Mouse (Mus musculus) thymus, postnatal 10 days (tissue): ENCODE results near the gene Nr2e1.

Experiments used
- DNase-seq, 2 experiments: peaks; one replicate each; pipeline ENCODE4 v3.0.0; 2021; ENCODE audit warnings: low spot score in 2 of 2

Gene Nr2e1

DNA sequence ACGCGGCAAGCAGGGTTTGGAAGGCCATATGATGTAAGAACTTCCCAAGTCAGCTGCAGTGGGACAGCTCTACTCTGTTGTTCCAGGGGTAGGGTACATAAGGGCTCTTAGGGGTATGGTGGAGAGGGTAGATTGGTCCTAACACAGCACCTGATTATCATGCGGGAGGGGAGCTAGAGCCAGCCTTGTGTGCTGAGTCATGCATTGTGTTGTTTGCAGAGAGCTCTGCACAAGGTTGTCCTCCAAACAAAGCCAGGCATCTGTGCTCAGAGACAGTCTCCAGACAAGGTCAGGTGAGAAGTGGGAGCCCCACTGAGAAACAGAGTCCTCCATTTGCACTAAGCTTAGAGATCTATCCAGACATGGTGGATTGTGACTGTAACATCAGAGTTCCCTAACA lies 36.9 kb downstream of the Nr2e1 start:
- DNase-seq: no peak

DNA sequence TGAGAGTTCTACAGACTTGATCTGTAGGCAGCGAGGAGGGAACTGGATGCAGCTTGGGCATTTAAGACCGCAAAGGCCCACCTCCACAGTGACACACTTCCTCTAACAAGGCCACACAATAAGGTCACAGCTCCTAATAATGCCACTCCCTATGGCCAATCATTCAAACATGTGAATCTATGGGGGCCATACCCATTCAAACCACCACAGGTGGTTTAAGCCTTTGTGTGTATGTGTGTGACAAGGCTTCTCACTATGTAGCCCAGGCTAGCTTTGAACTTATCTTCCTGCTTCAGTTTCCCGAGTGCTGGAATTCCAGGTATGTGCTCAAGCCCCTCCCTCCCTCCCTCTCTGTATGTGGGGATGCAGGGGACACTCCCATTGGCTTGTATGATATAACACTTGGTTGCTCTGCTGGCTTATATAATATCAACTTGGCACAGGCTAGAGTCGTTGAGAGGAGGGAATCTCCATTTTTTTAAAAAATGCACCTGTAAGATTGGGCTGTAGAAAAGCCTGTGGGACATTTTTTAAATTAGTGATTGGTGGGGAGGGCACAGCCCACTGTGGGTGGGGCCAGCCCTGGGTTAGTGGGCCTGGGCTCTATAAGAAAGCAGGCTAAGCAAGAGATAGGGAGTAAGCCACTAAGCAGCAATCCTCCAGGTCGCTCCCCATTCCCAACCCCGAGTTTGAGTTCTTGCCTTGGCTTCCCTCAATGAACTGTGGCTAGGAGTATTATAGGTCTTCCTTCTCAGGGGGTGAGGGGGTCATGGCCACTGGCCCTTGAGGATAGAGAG lies 37.5 kb downstream of the Nr2e1 start:
- DNase-seq: no peak

DNA sequence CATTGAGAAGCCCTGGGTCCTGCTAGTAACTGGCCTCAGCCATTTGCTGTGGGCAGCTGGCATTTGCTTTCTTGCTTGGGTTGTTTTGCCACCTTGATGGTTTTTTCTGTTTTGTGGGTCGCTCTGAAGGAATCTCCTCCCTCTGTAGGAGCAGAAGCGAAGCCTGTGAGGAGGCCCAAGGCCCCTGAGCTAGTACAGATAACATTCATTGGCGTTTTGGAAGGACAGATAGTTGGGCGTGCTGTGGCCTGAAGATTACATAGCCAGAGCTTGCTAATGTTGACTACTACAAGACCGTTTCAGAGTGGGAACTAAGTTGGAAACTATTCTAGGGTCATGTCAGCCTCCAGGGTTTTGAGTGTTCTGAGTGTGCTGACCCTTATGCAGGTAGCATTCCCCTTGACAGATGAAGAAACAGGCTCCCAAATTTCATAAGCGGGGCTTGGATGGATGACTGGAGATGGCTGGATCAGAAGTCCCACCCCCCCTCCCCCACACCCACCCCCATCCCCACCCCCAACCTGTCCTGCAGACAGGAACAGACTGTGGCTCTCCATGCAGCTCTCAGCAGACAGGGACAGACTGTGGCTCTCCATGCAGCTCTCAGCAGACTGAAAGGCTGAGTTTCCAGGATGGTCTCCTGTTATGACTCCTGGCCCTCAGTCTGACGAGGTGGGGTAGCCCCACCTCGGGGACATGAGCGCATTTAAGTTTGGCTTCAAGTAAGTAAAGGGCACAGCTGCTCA lies 45.7 kb downstream of the Nr2e1 start:
- no peak for DNase-seq

DNA sequence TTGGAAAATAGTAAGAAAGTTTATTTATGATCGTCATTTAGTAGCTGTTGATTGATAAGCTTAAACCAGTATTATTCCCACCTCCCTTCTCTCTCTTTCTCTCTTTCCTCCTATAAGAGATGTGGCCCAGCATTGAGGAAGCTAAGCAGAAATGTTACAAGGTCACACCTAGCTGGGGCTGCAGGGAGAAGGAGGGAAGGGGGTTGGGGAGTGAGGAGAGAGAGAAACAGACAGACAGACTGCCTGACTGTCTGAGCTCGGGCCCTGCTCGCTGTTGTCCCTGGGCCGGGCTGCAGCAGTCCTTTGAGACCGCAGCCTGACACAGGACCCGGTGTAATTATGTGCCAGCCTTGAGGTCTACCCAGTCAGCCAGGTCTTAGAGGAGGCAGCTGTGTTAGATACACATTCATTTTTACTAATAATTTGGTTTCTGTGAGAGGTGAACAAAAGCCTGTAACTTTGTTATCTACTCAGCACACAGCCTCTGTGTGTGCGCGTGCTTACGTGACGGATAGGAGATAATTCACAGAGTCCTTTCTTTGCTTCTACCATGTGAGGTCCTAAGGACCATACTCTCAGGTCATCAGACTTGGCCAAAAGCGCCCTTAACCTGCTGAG lies 49.5 kb downstream of the Nr2e1 start:
- DNase-seq: no peak

DNA sequence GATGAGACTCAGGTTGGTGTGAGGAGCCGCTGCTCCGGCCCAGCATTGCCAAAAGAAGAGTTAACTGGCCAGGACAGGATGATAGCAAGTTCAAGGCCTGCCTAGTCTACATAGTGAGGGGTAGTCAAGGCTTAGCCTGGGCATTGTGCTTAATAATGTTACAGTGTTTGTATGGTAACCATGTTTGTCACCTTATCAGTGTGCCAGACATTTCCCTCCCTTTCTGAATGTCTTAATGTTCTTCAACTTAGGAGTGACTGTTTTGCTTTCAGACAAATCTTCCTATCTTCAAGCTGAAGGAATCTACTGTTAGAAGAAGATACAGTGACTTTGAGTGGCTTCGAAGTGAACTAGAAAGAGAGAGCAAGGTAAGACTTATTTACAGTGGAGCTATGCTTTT lies 57.8 kb downstream of the Nr2e1 start:
- no peak for DNase-seq

DNA sequence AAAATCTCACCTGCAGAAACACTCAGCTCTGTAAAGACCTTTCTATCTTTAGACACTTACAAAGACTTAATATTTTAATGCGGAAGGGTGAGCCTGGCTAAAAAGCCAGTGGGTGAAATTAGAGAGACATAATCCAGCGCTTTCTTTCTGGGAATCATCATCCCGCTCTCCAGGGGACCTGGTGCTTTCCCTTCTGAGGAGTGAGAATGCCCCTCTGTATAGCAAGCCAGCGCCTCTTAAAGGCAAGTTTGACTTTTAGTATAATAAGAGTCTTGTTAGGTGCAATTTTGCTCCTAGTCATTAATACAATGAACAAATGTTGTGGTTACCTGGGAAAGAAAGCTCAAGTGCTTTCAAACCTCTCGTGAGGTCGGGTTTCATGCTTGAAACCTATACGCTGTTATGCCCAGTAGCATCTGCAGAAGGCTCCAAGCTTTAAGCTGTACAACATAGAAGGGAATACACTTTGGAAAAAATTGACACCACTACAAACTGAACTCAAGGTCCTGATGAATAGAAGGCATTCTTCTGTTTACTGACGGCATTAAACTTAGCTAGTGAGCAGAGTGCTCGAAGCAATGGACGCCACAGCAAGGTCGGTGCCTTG lies 59.8 kb downstream of the Nr2e1 start:
- DNase-seq: no peak

DNA sequence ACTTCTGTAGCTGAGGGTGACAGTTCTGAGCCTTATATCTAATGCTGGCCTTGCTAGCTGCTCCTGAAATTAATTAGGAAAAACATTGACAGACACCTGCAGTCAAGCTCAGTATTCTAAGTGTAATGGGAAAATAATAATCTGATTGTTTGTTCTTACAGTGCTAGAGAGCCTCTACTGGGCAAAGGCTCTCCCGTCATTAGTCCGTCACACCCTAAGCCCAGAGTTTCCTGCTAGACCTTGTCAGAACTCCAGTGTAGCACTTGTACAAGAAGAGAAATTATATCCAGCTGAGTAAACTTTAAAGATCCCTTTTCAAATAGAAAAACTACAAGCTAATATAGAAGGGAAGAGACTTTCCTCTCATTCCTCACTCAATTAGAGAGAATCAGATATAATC lies 60.5 kb downstream of the Nr2e1 start:
- DNase-seq: no peak

DNA sequence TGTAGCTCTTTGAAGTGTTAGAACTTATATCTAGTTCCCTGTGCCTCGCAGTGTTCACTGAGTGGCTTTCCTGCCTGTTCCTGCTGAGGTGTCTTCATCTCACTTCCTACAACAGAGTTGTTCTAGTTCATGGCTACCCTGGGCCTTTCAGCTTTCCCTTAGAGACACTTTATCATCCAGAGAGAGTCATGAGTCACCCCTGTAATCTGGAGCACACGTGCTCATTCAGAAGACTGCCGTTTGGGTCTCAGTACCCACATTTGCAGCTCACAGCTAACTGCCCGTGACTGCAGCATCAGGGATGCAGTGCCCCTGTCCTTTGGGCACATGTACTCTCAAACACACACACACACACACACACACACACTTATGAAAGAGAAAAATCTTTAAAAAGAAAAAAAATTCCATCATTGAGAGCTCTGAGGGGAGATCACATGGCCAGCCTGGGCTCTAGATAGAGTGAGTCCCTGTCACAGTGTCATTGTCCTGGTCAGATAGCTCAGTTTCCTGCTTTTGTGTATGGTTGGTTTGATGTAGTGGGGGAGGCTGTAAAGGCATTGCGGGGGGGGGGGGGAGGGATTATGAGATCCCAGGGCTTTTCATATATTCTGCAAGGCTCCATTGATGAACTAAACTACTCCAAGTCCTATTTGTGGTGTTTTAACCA lies 62.0 kb downstream of the Nr2e1 start:
- DNase-seq: no peak

DNA sequence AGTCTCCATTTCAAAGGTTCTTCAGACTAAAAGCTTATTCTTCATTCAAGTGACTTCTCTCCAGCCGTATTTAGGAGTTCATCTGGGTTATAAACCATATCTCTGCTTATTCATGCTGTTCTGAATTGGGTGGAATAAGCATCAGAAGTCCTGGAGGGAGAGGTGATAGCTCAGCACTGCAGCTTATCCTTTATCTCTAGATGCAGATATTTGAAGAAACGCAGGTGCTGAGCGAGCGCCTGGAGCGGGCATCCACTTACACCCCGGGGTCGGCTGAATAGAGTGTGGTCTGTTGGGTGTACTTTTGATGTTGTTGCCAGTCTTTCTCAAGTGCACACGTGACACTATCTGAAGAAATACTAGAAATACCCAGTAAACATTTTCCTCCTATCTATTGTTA lies 65.1 kb downstream of the Nr2e1 start:
- DNase-seq: peak; percentile 14 to 35

DNA sequence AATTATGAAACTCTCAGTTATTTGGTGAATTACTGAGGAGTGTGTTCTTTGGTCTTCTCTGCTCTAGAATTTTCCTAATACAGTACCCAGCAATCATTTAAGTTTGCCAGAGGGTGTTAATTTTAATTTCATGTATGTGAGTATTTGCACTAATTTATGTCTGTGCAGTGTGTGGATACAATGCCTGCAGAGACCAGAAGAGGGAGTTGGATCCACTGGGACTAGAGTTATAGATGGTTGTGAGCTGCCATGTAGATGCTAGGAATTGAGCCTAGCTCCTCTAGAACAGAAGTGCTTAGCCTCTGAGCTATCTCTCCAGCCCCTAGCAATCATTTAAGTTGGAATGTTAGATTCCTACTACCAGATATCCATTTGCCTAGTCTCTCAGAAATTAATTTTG lies 69.3 kb downstream of the Nr2e1 start:
- DNase-seq: no peak
